Mouse (Mus musculus) hindbrain, embryonic 14.5 days (tissue): Measurements from ENCODE around the gene Mphosph8. TPM values are rescaled to one million over a fixed set of nuclear protein-coding genes. Genes with fewer than 3 reads are reported as not detected.

Source experiments
- polyA plus RNA-seq: library from polyadenylated mRNA; unstranded; fragments of >200 nt; fragmentation: Nextera tagmentation; extraction: Ambion mirVana; gene quantifications from 2 replicates; pipeline ENCODE4 v1.2.1, GENCODE M21; 2014

The Mphosph8 gene
- polyA plus RNA-seq, 1 experiment from 2014 or later, result 41.5 TPM

Other genes starting within 250 kb of the Mphosph8 start
- 5.4 and 6.1 TPM in 2 replicates for gene Cenpj, start 92.8 kb upstream of the Mphosph8 start, polyA plus RNA-seq
- 1.6 and 1.9 TPM in 2 replicates for gene Parp4, start 92.6 kb upstream of the Mphosph8 start, polyA plus RNA-seq
- gene Pspc1, start 110.1 kb downstream of the Mphosph8 start, polyA plus RNA-seq, result 46.3 and 55.3 TPM in 2 replicates
- gene Zmym5, start 143.5 kb downstream of the Mphosph8 start, polyA plus RNA-seq, result 26.0 and 26.3 TPM in 2 replicates
- gene Zmym2, start 218.4 kb downstream of the Mphosph8 start, polyA plus RNA-seq, result 53.0 and 60.8 TPM in 2 replicates